9 mouse cellular contexts compared by ENCODE assay signal in the genomic region with DNA sequence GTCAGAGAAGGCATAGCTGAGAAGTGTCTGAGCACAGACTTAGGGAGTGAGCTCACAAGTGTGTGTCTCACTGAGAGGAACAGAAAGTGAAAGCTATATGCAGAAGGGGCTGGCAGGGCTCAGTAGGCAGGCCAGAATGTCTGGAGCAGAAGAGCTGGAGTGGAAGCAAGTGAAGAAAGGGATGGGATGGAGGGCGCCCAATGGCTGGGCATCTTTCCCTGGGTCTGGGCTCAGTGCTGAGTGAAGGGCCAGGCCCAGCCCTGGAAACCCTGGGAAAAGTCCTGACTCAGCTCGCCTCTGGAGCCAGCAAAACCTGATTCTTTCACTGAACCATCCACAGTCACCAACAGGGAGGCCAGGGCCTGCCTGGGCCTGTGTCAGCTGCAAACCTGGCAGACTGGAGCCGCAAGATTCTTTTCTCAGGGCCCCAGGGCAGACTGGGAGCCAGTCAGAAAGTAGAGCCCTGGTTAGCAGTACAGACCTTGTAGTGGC. TPM values are rescaled to one million over a fixed set of nuclear protein-coding genes. Genes with fewer than 3 reads are reported as not detected.
DNase-seq lines count a peak whose midpoint lies in the region; ATAC-seq lines count a peak whose summit lies in the region.
"Had no signal": no experiment of that assay in that cellular context is flagged by ENCODE, and none has a peak within 500 bp of the region (broad histone marks: within the 10 kb centered on the region; RNA-seq: fewer than 3 reads in every experiment).

No protein-coding gene starts in this region.

- H3K4me3 ChIP-seq in intestine, embryonic 16.5 days (ENCODE audit: low read length): no peak overlapping the region
- H3K4me3 ChIP-seq in midbrain, embryonic 11.5 days (ENCODE audit: low read depth, low read length): no peak overlapping the region
- H3K4me3 ChIP-seq: hindbrain, embryonic 15.5 days had no signal

- peaks cover 20% of the 10 kb centered on the region for H3K4me1 ChIP-seq in intestine, embryonic 16.5 days (ENCODE audit: control insufficient read depth, insufficient read depth, low read length)
- H3K4me1 ChIP-seq in midbrain, embryonic 11.5 days (ENCODE audit: control insufficient read depth, insufficient read depth, low read length): peaks cover 3% of the 10 kb centered on the region; the same call in 1 of the 2 replicates
- H3K4me1 ChIP-seq: hindbrain, embryonic 15.5 days had no signal

- H3K27ac ChIP-seq in intestine, embryonic 16.5 days (ENCODE audit: low read length): peak overlapping the region; percentile 68
- H3K27ac ChIP-seq in midbrain, embryonic 11.5 days (ENCODE audit: low read depth, low read length): no peak overlapping the region
- H3K27ac ChIP-seq: hindbrain, embryonic 15.5 days had no signal

- no peaks in the 10 kb centered on the region for H3K36me3 ChIP-seq in intestine, embryonic 16.5 days (ENCODE audit: control insufficient read depth, insufficient read depth, low read length)
- H3K36me3 ChIP-seq in midbrain, embryonic 11.5 days (ENCODE audit: control insufficient read depth, insufficient read depth, low read length): no peaks in the 10 kb centered on the region
- H3K36me3 ChIP-seq: hindbrain, embryonic 15.5 days had no signal

- peak; percentile 59 for ATAC-seq in activated CD4-positive, CD25-positive, alpha-beta regulatory T cell, adult 4 months
- ATAC-seq in intestine, embryonic 16.5 days: peak; percentile 57
- no peak for ATAC-seq in midbrain, embryonic 11.5 days (ENCODE audit: low FRiP score)

- WGBS in intestine, embryonic 16.5 days: 82% methylated on average over 3 of the region's 3 CpGs
- WGBS in midbrain, embryonic 11.5 days: 85% methylated on average over 3 of the region's 3 CpGs

- H3K4me2 ChIP-seq in intestine, embryonic 16.5 days (ENCODE audit: low read depth, low read length): no peak overlapping the region
- no peak overlapping the region for H3K4me2 ChIP-seq in midbrain, embryonic 11.5 days
- H3K4me2 ChIP-seq: hindbrain, embryonic 15.5 days had no signal

- H3K9me3 ChIP-seq in intestine, embryonic 16.5 days (ENCODE audit: control insufficient read depth, low read length): no peaks in the 10 kb centered on the region
- no peaks in the 10 kb centered on the region for H3K9me3 ChIP-seq in midbrain, embryonic 11.5 days (ENCODE audit: control insufficient read depth, low read length)
- H3K9me3 ChIP-seq: hindbrain, embryonic 15.5 days had no signal

- no peaks in the 10 kb centered on the region for H3K27me3 ChIP-seq in intestine, embryonic 16.5 days (replicated peaks; ENCODE audit: control insufficient read depth, insufficient read depth, low read length)
- no peaks in the 10 kb centered on the region for H3K27me3 ChIP-seq in midbrain, embryonic 11.5 days (ENCODE audit: control insufficient read depth, insufficient read depth, low read length)
- H3K27me3 ChIP-seq: hindbrain, embryonic 15.5 days had no signal

- H3K9ac ChIP-seq in intestine, embryonic 16.5 days (ENCODE audit: low read depth, low read length): peak overlapping the region; percentile 14; the same call in 1 of the 2 replicates
- no peak overlapping the region for H3K9ac ChIP-seq in midbrain, embryonic 11.5 days (ENCODE audit: low read length)
- H3K9ac ChIP-seq: hindbrain, embryonic 15.5 days had no signal

- DNase-seq in A20 (ENCODE audit: low read depth, low spot score): peak; percentile 64
- DNase-seq in lung, postnatal 25 days (ENCODE audit: low spot score): peak; percentile 35
- DNase-seq in frontal cortex, postnatal 10 days (ENCODE audit: low spot score in 2 of 2): no peak
- DNase-seq in frontal cortex, postnatal 14 days (ENCODE audit: low spot score in 2 of 2): no peak
- DNase-seq in right cerebral cortex, postnatal 14 days: no peak
- no peak for DNase-seq in midbrain, embryonic 11.5 days (ENCODE audit: low spot score, missing footprints)

RNA-seq across cellular contexts. Expression of gene Gm10073, which starts 9.5 kb away (rescaled TPM):
- polyA plus RNA-seq in activated CD4-positive, CD25-positive, alpha-beta regulatory T cell, adult 4 months (2017; shearing (Covaris generic)): 100 to 1,000 TPM in 1 of 2 experiments, 10 to 100 TPM in 1; 85.5 to 100 TPM
- 8.4 and 10.6 TPM in 2 replicates for polyA plus RNA-seq in intestine, embryonic 16.5 days (2015; fragmentation: Nextera tagmentation; extraction: Ambion mirVana)
- polyA plus RNA-seq in midbrain, embryonic 11.5 days (2014; fragmentation: Nextera tagmentation; extraction: Ambion mirVana): 4.6 and 7.5 TPM in 2 replicates

RNA-seq across cellular contexts. Expression of gene Cdh1, which starts 39.4 kb away (rescaled TPM):
- polyA plus RNA-seq in activated CD4-positive, CD25-positive, alpha-beta regulatory T cell, adult 4 months (2017; shearing (Covaris generic)): under 1 TPM; 0.20 to 0.57 TPM
- polyA plus RNA-seq in intestine, embryonic 16.5 days (2015; fragmentation: Nextera tagmentation; extraction: Ambion mirVana): 170 and 181 TPM in 2 replicates
- polyA plus RNA-seq in midbrain, embryonic 11.5 days (2014; fragmentation: Nextera tagmentation; extraction: Ambion mirVana): 5.7 and 6.4 TPM in 2 replicates

RNA-seq across cellular contexts. Expression of gene Cdh3, which starts 53.0 kb away (rescaled TPM):
- not detected for polyA plus RNA-seq in activated CD4-positive, CD25-positive, alpha-beta regulatory T cell, adult 4 months (2017; shearing (Covaris generic))
- polyA plus RNA-seq in intestine, embryonic 16.5 days (2015; fragmentation: Nextera tagmentation; extraction: Ambion mirVana): 11.5 and 12.5 TPM in 2 replicates
- polyA plus RNA-seq in midbrain, embryonic 11.5 days (2014; fragmentation: Nextera tagmentation; extraction: Ambion mirVana): 1.2 and 1.3 TPM in 2 replicates

Comparison
In these comparisons a context has a peak if more than half of its experiments do, and no peak if none do; other contexts are left out.
1. DNase-seq: peak in A20 (single experiment) and lung, postnatal 25 days (single experiment); none in frontal cortex, postnatal 10 days (0 of 2), frontal cortex, postnatal 14 days (0 of 2), right cerebral cortex, postnatal 14 days (single experiment) and midbrain, embryonic 11.5 days (single experiment).
2. RNA of gene Cdh1, which starts 39.4 kb away (polyA plus RNA-seq): 170 to 181 TPM in intestine, embryonic 16.5 days; 5.7 to 6.4 TPM in midbrain, embryonic 11.5 days and 0.20 to 0.57 TPM in activated CD4-positive, CD25-positive, alpha-beta regulatory T cell, adult 4 months; every median in the first group is over 10 times any median in the second.